Mouse (Mus musculus) heart, postnatal 0 days (tissue): ENCODE data around the gene Olfr353.

Experiments
- CTCF ChIP-seq: IDR thresholded peaks from 2 replicates; pipeline ENCODE4 v1.5.1; 2016; ENCODE audit warnings: antibody characterized with exemption, control low read depth, low read depth
- EP300 ChIP-seq: IDR thresholded peaks from 2 replicates; pipeline ENCODE4 v1.6.1; 2016; ENCODE audit warnings: antibody characterized with exemption, low read depth

- TF ChIP-seq CTCF (no peak), EP300 (no peak)
Measured at GRCm38 (mm10) chr2:36897114-36897513, 4.4 kb upstream of the Olfr353 start.
